Mouse (Mus musculus): ENCODE data around the gene G2e3.
A peak's percentile ranks its signal among the peaks of the same experiment; 100 is the strongest.

Gene G2e3

GRCm38 (mm10) chr12:51347988-51348697, at the start of gene G2e3:
TSS of gene G2e3 (plus strand) at chr12:51348061.
- DNase-seq (ENCODE audit: extremely low spot score, low spot score), result peak; percentile 95

GRCm38 (mm10) chr12:51323604-51324003, 24.3 kb upstream of the G2e3 start:
- DNase-seq (ENCODE audit: extremely low spot score, low spot score), result no peak

- DNase-seq (ENCODE audit: extremely low spot score, low spot score), result no peak
These were observed 21.0 kb upstream of the G2e3 start for GRCm38 (mm10) chr12:51326819-51327218.

GRCm38 (mm10) chr12:51337014-51337413, 10.8 kb upstream of the G2e3 start:
- DNase-seq (ENCODE audit: extremely low spot score, low spot score), result no peak

- DNase-seq (ENCODE audit: extremely low spot score, low spot score), result no peak
These were observed 1.7 kb upstream of the G2e3 start for GRCm38 (mm10) chr12:51346121-51346520.

GRCm38 (mm10) chr12:51348698-51348998, 787 bp downstream of the G2e3 start:
- DNase-seq (ENCODE audit: extremely low spot score, low spot score), result no peak

- DNase-seq (ENCODE audit: extremely low spot score, low spot score), result no peak
These were observed 7.4 kb downstream of the G2e3 start for GRCm38 (mm10) chr12:51355296-51355695.

GRCm38 (mm10) chr12:51361294-51361693, 13.4 kb downstream of the G2e3 start:
- no peak for DNase-seq (ENCODE audit: extremely low spot score, low spot score)

- DNase-seq (ENCODE audit: extremely low spot score, low spot score), result no peak
These were observed 15.0 kb downstream of the G2e3 start for GRCm38 (mm10) chr12:51362898-51363297.

GRCm38 (mm10) chr12:51368504-51368903, 20.6 kb downstream of the G2e3 start:
- DNase-seq (ENCODE audit: extremely low spot score, low spot score), result no peak

- peak; percentile 94 for DNase-seq (ENCODE audit: extremely low spot score, low spot score)
These were observed 29.4 kb downstream of the G2e3 start, which contains the start of gene Scfd1 for GRCm38 (mm10) chr12:51377003-51377887. TSS of gene Scfd1 (plus strand) at chr12:51377510.

- DNase-seq (ENCODE audit: extremely low spot score, low spot score), result no peak
These were observed 30.0 kb downstream of the G2e3 start for GRCm38 (mm10) chr12:51377888-51378190.

GRCm38 (mm10) chr12:51399871-51400270, 52.0 kb downstream of the G2e3 start:
- no peak for DNase-seq (ENCODE audit: extremely low spot score, low spot score)

GRCm38 (mm10) chr12:51402060-51402698, 54.3 kb downstream of the G2e3 start:
- DNase-seq (ENCODE audit: extremely low spot score, low spot score), result peak; percentile 17

GRCm38 (mm10) chr12:51403987-51404586, 56.2 kb downstream of the G2e3 start:
- DNase-seq (ENCODE audit: extremely low spot score, low spot score), result no peak

- no peak for DNase-seq (ENCODE audit: extremely low spot score, low spot score)
These were observed 63.5 kb downstream of the G2e3 start for GRCm38 (mm10) chr12:51411362-51411761.
